Mouse (Mus musculus): Measurements from ENCODE around the gene Prkd2. TPM values are rescaled to one million over a fixed set of nuclear protein-coding genes. Genes with fewer than 3 reads are reported as not detected.

Gene Prkd2
- polyA plus RNA-seq, 1 experiment from 2014 or later = 11.1 TPM

DNA sequence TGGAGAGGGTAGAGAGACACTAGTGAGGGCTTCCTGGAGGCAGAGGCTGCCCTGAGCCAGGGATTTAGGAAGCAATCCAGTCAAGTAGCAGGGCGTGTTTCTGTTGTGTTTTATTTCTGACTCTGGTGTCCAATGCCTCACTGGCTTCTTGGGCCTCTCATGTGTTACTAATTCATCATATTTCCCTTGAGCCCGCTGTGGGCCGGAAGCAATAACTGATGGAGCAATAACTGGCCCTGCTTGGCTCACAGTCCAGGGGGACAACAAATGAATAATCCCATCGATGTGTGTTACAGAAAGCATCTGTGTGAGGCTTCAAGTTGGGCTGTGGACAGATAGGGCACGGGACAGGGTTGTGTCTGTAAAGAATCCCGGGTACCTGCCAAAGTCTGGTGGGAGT lies 69.7 kb downstream of the Prkd2 start:
- H3K4me1 ChIP-seq (ENCODE audit: control insufficient read depth, insufficient read depth, low read length) = peaks cover 27% of the 10 kb centered on the region
- no peaks in the 10 kb centered on the region for H3K9me3 ChIP-seq (replicated peaks; ENCODE audit: control insufficient read depth, low read length)
- no peaks in the 10 kb centered on the region for H3K27me3 ChIP-seq (ENCODE audit: control insufficient read depth, insufficient read depth, low read length)
- no peak overlapping the region for H3K27ac ChIP-seq (ENCODE audit: low read length)
- no peak overlapping the region for H3K9ac ChIP-seq (ENCODE audit: low read length)
- no peak overlapping the region for H3K4me2 ChIP-seq (ENCODE audit: low read depth, low read length)
- no peak for ATAC-seq (ENCODE audit: insufficient read depth, low FRiP score)
- no peak overlapping the region for H3K4me3 ChIP-seq (replicated peaks; ENCODE audit: low read length)
- H3K36me3 ChIP-seq (ENCODE audit: control insufficient read depth, insufficient read depth, low read length) = peaks cover 12% of the 10 kb centered on the region
- 53% methylated on average over 6 of the region's 6 CpGs for WGBS

GRCm38 (mm10) chr7:16913806-16914452 lies 71.2 kb downstream of the Prkd2 start:
- no peak overlapping the region for H3K9ac ChIP-seq (ENCODE audit: low read length)
- H3K9me3 ChIP-seq (replicated peaks; ENCODE audit: control insufficient read depth, low read length) = no peaks in the 10 kb centered on the region
- no peak overlapping the region for H3K4me3 ChIP-seq (replicated peaks; ENCODE audit: low read length)
- no peak overlapping the region for H3K4me2 ChIP-seq (ENCODE audit: low read depth, low read length)
- peaks cover 18% of the 10 kb centered on the region for H3K4me1 ChIP-seq (ENCODE audit: control insufficient read depth, insufficient read depth, low read length)
- no peaks in the 10 kb centered on the region for H3K27me3 ChIP-seq (ENCODE audit: control insufficient read depth, insufficient read depth, low read length)
- peaks cover 18% of the 10 kb centered on the region for H3K36me3 ChIP-seq (ENCODE audit: control insufficient read depth, insufficient read depth, low read length)
- peak; percentile 58; the same call in 1 of the 2 replicates for ATAC-seq (ENCODE audit: insufficient read depth, low FRiP score)
- H3K27ac ChIP-seq (ENCODE audit: low read length) = no peak overlapping the region
- WGBS = 25% methylated on average over 10 of the region's 10 CpGs

GRCm38 (mm10) chr7:16914453-16915343 lies 72.0 kb downstream of the Prkd2 start:
- Histone ChIP-seq H3K4me3 (replicated peaks; ENCODE audit: low read length) (no peak overlapping the region), H3K4me1 (ENCODE audit: control insufficient read depth, insufficient read depth, low read length) (peaks cover 14% of the 10 kb centered on the region), H3K9me3 (replicated peaks; ENCODE audit: control insufficient read depth, low read length) (no peaks in the 10 kb centered on the region), H3K4me2 (ENCODE audit: low read depth, low read length) (no peak overlapping the region), H3K27ac (ENCODE audit: low read length) (no peak overlapping the region), H3K36me3 (ENCODE audit: control insufficient read depth, insufficient read depth, low read length) (peaks cover 18% of the 10 kb centered on the region), H3K9ac (ENCODE audit: low read length) (no peak overlapping the region), H3K27me3 (ENCODE audit: control insufficient read depth, insufficient read depth, low read length) (no peaks in the 10 kb centered on the region)
- ATAC-seq (ENCODE audit: insufficient read depth, low FRiP score) = no peak
- 81% methylated on average over 18 of the region's 18 CpGs for WGBS

GRCm38 (mm10) chr7:16915461-16916340 lies 73.0 kb downstream of the Prkd2 start:
- WGBS = 90% methylated on average over 32 of the region's 32 CpGs
- H3K36me3 ChIP-seq (ENCODE audit: control insufficient read depth, insufficient read depth, low read length) = peaks cover 18% of the 10 kb centered on the region
- H3K4me1 ChIP-seq (ENCODE audit: control insufficient read depth, insufficient read depth, low read length) = peaks cover 18% of the 10 kb centered on the region
- no peaks in the 10 kb centered on the region for H3K27me3 ChIP-seq (ENCODE audit: control insufficient read depth, insufficient read depth, low read length)
- no peaks in the 10 kb centered on the region for H3K9me3 ChIP-seq (replicated peaks; ENCODE audit: control insufficient read depth, low read length)
- no peak overlapping the region for H3K4me3 ChIP-seq (replicated peaks; ENCODE audit: low read length)
- H3K27ac ChIP-seq (ENCODE audit: low read length) = no peak overlapping the region
- no peak overlapping the region for H3K4me2 ChIP-seq (ENCODE audit: low read depth, low read length)
- H3K9ac ChIP-seq (ENCODE audit: low read length) = no peak overlapping the region
- no peak for ATAC-seq (ENCODE audit: insufficient read depth, low FRiP score)

- H3K9me3 ChIP-seq (replicated peaks; ENCODE audit: control insufficient read depth, low read length) = no peaks in the 10 kb centered on the region
- no peaks in the 10 kb centered on the region for H3K27me3 ChIP-seq (ENCODE audit: control insufficient read depth, insufficient read depth, low read length)
- ATAC-seq (ENCODE audit: insufficient read depth, low FRiP score) = no peak
- no peak overlapping the region for H3K4me2 ChIP-seq (ENCODE audit: low read depth, low read length)
- peaks cover 18% of the 10 kb centered on the region for H3K36me3 ChIP-seq (ENCODE audit: control insufficient read depth, insufficient read depth, low read length)
- no peak overlapping the region for H3K9ac ChIP-seq (ENCODE audit: low read length)
- WGBS = 67% methylated on average over 29 of the region's 30 CpGs
- no peak overlapping the region for H3K27ac ChIP-seq (ENCODE audit: low read length)
- H3K4me3 ChIP-seq (replicated peaks; ENCODE audit: low read length) = no peak overlapping the region
- peaks cover 27% of the 10 kb centered on the region for H3K4me1 ChIP-seq (ENCODE audit: control insufficient read depth, insufficient read depth, low read length)
Measured at GRCm38 (mm10) chr7:16916342-16917265, 73.9 kb downstream of the Prkd2 start.

- no peak overlapping the region for H3K4me2 ChIP-seq (ENCODE audit: low read depth, low read length)
- H3K9ac ChIP-seq (ENCODE audit: low read length) = no peak overlapping the region
- no peak overlapping the region for H3K27ac ChIP-seq (ENCODE audit: low read length)
- no peaks in the 10 kb centered on the region for H3K27me3 ChIP-seq (ENCODE audit: control insufficient read depth, insufficient read depth, low read length)
- no peak overlapping the region for H3K4me3 ChIP-seq (replicated peaks; ENCODE audit: low read length)
- peaks cover 18% of the 10 kb centered on the region for H3K36me3 ChIP-seq (ENCODE audit: control insufficient read depth, insufficient read depth, low read length)
- WGBS = 56% methylated on average over 11 of the region's 11 CpGs
- no peaks in the 10 kb centered on the region for H3K9me3 ChIP-seq (replicated peaks; ENCODE audit: control insufficient read depth, low read length)
- no peak for ATAC-seq (ENCODE audit: insufficient read depth, low FRiP score)
- peaks cover 31% of the 10 kb centered on the region for H3K4me1 ChIP-seq (ENCODE audit: control insufficient read depth, insufficient read depth, low read length)
Measured at GRCm38 (mm10) chr7:16917447-16917846, 74.7 kb downstream of the Prkd2 start.

DNA sequence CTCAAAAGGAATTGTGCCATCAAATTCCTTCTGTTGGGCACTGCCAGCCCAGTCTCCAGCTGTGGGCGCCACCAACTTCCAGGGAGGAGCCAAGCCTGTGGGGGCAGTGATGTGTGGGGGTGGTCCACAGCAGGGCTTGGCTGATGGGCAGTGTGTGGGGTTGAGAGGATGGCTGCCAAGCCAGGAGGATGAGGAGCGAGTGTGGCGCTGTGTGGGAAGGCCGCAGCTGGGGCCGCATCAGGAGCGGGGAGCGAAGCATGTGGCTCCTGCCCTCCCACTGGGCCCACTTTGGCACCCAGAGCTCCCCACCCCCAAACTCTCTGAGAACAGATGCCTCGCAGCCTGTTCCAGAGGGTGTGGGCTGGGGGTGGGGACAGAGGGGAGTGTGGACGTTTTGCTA lies 75.3 kb downstream of the Prkd2 start:
- no peaks in the 10 kb centered on the region for H3K27me3 ChIP-seq (ENCODE audit: control insufficient read depth, insufficient read depth, low read length)
- 72% methylated on average over 9 of the region's 9 CpGs for WGBS
- ATAC-seq (ENCODE audit: insufficient read depth, low FRiP score) = no peak
- H3K36me3 ChIP-seq (ENCODE audit: control insufficient read depth, insufficient read depth, low read length) = peaks cover 18% of the 10 kb centered on the region
- H3K27ac ChIP-seq (ENCODE audit: low read length) = no peak overlapping the region
- peaks cover 33% of the 10 kb centered on the region for H3K4me1 ChIP-seq (ENCODE audit: control insufficient read depth, insufficient read depth, low read length)
- H3K4me3 ChIP-seq (replicated peaks; ENCODE audit: low read length) = no peak overlapping the region
- no peak overlapping the region for H3K9ac ChIP-seq (ENCODE audit: low read length)
- no peaks in the 10 kb centered on the region for H3K9me3 ChIP-seq (replicated peaks; ENCODE audit: control insufficient read depth, low read length)
- H3K4me2 ChIP-seq (ENCODE audit: low read depth, low read length) = no peak overlapping the region

DNA sequence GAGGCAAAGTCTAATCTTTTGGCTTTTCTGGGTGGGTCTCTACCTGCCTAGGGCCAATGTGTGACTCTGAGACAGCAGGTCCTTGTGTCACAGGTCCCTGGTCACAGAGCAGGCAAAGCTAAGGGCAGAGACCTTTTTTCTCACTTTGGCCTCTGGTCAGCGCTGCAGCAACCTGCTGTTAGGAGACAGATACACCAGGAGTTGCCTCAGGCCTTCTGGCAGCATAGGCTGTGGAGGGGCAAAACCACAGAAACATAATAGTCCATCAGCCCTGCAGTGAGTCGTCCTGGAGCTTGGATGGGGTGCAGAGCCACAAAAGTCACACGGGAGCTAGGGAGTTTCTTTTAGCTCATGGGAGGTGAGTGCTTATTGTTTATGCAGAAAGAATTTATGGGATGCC lies 76.0 kb downstream of the Prkd2 start:
- Histone ChIP-seq H3K4me1 (ENCODE audit: control insufficient read depth, insufficient read depth, low read length) (peaks cover 33% of the 10 kb centered on the region), H3K27ac (ENCODE audit: low read length) (no peak overlapping the region), H3K9me3 (replicated peaks; ENCODE audit: control insufficient read depth, low read length) (no peaks in the 10 kb centered on the region), H3K36me3 (ENCODE audit: control insufficient read depth, insufficient read depth, low read length) (peaks cover 18% of the 10 kb centered on the region), H3K9ac (ENCODE audit: low read length) (no peak overlapping the region), H3K4me2 (ENCODE audit: low read depth, low read length) (no peak overlapping the region), H3K27me3 (ENCODE audit: control insufficient read depth, insufficient read depth, low read length) (no peaks in the 10 kb centered on the region), H3K4me3 (replicated peaks; ENCODE audit: low read length) (no peak overlapping the region)
- WGBS = 64% methylated on average over 3 of the region's 3 CpGs
- ATAC-seq (ENCODE audit: insufficient read depth, low FRiP score) = no peak

All from stomach, embryonic 16.5 days (tissue).